Mouse (Mus musculus) midbrain, embryonic 12.5 days (tissue): ENCODE results near the gene 5730596B20Rik. TPM values are rescaled to one million over a fixed set of nuclear protein-coding genes. Genes with fewer than 3 reads are reported as not detected.

Experiments used
- ATAC-seq: fragments of 200-750 bp; cut with Nextera tagmentation; 2 replicates; pipeline ENCODE4 v1.8.0; 2017; ENCODE audit warnings: low read depth, moderate TSS enrichment, moderate library complexity; ENCODE audit not compliant: low FRiP score
- H3K27ac ChIP-seq: fragments of 300-500 bp; sonication (generic); replicated peaks from 2 replicates; pipeline ENCODE4 v1.5.1; 2016; ENCODE audit warnings: mild to moderate bottlenecking
- H3K27me3 ChIP-seq: fragments of 300-500 bp; sonication (generic); 2 replicates; pipeline ENCODE4 v1.6.1; 2016; ENCODE audit warnings: mild to moderate bottlenecking
- H3K36me3 ChIP-seq: fragments of 300-500 bp; sonication (generic); 2 replicates; pipeline ENCODE4 v1.6.1; 2016
- H3K4me1 ChIP-seq: fragments of 300-500 bp; sonication (generic); 2 replicates; pipeline ENCODE4 v1.6.1; 2016
- H3K4me2 ChIP-seq: fragments of 300-500 bp; sonication (generic); replicated peaks from 2 replicates; pipeline ENCODE4 v1.6.1; 2016; ENCODE audit warnings: mild to moderate bottlenecking, moderate library complexity
- H3K4me3 ChIP-seq: fragments of 300-500 bp; sonication (generic); 2 replicates; pipeline ENCODE4 v1.5.1; 2016; ENCODE audit warnings: mild to moderate bottlenecking
- H3K9ac ChIP-seq: fragments of 300-500 bp; sonication (generic); replicated peaks from 2 replicates; pipeline ENCODE4 v1.6.1; 2016; ENCODE audit warnings: mild to moderate bottlenecking, moderate library complexity
- H3K9me3 ChIP-seq: fragments of 300-500 bp; sonication (generic); 2 replicates; pipeline ENCODE4 v1.6.1; 2016; ENCODE audit warnings: mild to moderate bottlenecking
- WGBS: fragments of 180-500 bp; shearing (Covaris S2); methylation state at CpG from one replicate; pipeline ENCODE4 v1.1.7; 2016; 5-methylcytosine and 5-hydroxymethylcytosine counted together
- microRNA counts: library from miRNA; unstranded; fragments of <30 nt; microRNA quantifications from one replicate; lab custom pipeline; 2017
- microRNA-seq: library from miRNA; unstranded; fragments of <30 nt; microRNA quantifications from one replicate; pipeline ENCODE4, GENCODE M21; 2017
- polyA plus RNA-seq: library from polyadenylated mRNA; unstranded; fragments of >200 nt; fragmentation: Nextera tagmentation; extraction: Ambion mirVana; gene quantifications from 2 replicates; pipeline ENCODE4 v1.2.1, GENCODE M21; 2016

5730596B20Rik gene
- polyA plus RNA-seq, 1 experiment from 2014 or later: not detected

GRCm38 (mm10) chr6:52228475-52229465, 51.5 kb downstream of the 5730596B20Rik start:
- Histone ChIP-seq H3K4me2 (no peak overlapping the region), H3K4me1 (no peaks in the 10 kb centered on the region), H3K9me3 (no peaks in the 10 kb centered on the region), H3K4me3 (no peak overlapping the region), H3K9ac (no peak overlapping the region), H3K27me3 (peaks cover 94% of the 10 kb centered on the region), H3K36me3 (no peaks in the 10 kb centered on the region), H3K27ac (no peak overlapping the region)
- no peak for ATAC-seq
- 1% methylated on average over 38 of the region's 38 CpGs for WGBS

- WGBS: 3% methylated on average over 43 of the region's 44 CpGs
- Histone ChIP-seq H3K4me1 (no peaks in the 10 kb centered on the region), H3K27ac (no peak overlapping the region), H3K4me3 (no peak overlapping the region), H3K27me3 (peaks cover 94% of the 10 kb centered on the region), H3K4me2 (no peak overlapping the region), H3K9me3 (no peaks in the 10 kb centered on the region), H3K36me3 (no peaks in the 10 kb centered on the region), H3K9ac (no peak overlapping the region)
- ATAC-seq: no peak
Observed at GRCm38 (mm10) chr6:52229558-52230416, 52.5 kb downstream of the 5730596B20Rik start.

MicroRNA genes within 50 kb of the gene (microRNA counts, 519-probe panel; counts per million panel counts)
- not detected for microRNA mmu-miR-196b (lab: Ali Mortazavi, UCI)

Small RNAs within 50 kb of the gene (microRNA-seq; reads per million reads assigned to microRNA genes)
- 41.8 reads per million, percentile 42 among the genes with 10 or more reads in this experiment for gene Mir196b

Other genes with a start within 250 kb of the 5730596B20Rik start
- 6.8 and 7.9 TPM in 2 replicates for gene Skap2, start 164.9 kb upstream of the 5730596B20Rik start, polyA plus RNA-seq
- 0.48 and 0.83 TPM in 2 replicates for gene Hoxa1, start 19.2 kb upstream of the 5730596B20Rik start, polyA plus RNA-seq
- 0.13 TPM in 1 of 2 replicates, not detected in the other for gene Hoxa2, start 12.7 kb upstream of the 5730596B20Rik start, polyA plus RNA-seq
- gene Hoxa4, start 14.3 kb downstream of the 5730596B20Rik start, polyA plus RNA-seq: not detected in 2 replicates
- not detected in 2 replicates for gene Hoxa5, start 27.1 kb downstream of the 5730596B20Rik start, polyA plus RNA-seq
- gene Hoxa6, start 31.2 kb downstream of the 5730596B20Rik start, polyA plus RNA-seq: not detected in 2 replicates
- 0.09 TPM in 1 of 2 replicates, not detected in the other for gene Hoxa3, start 35.8 kb downstream of the 5730596B20Rik start, polyA plus RNA-seq
- not detected in 2 replicates for gene Gm28308, start 35.8 kb downstream of the 5730596B20Rik start, polyA plus RNA-seq
- not detected in 2 replicates for gene Hoxa7, start 44.4 kb downstream of the 5730596B20Rik start, polyA plus RNA-seq
- gene Hoxa9, start 53.6 kb downstream of the 5730596B20Rik start, polyA plus RNA-seq: not detected in 2 replicates
- gene Hoxa10, start 63.4 kb downstream of the 5730596B20Rik start, polyA plus RNA-seq: not detected in 2 replicates
- not detected in 2 replicates for gene Hoxa11, start 68.3 kb downstream of the 5730596B20Rik start, polyA plus RNA-seq
- not detected in 2 replicates for gene Hoxa13, start 83.4 kb downstream of the 5730596B20Rik start, polyA plus RNA-seq
- 0.81 and 0.82 TPM in 2 replicates for gene Evx1, start 136.0 kb downstream of the 5730596B20Rik start, polyA plus RNA-seq